Mouse (Mus musculus) lung, postnatal 0 days (tissue): Measurements from ENCODE around the gene Nedd8.

ENCODE experiments used
- CTCF ChIP-seq: IDR thresholded peaks from 2 replicates; pipeline ENCODE4 v1.5.1; 2016; ENCODE audit warnings: antibody characterized with exemption, mild to moderate bottlenecking
- EP300 ChIP-seq: IDR thresholded peaks from 2 replicates; pipeline ENCODE4 v1.6.1; 2016; ENCODE audit warnings: antibody characterized with exemption, mild to moderate bottlenecking, control low read depth

GRCm38 (mm10) chr14:55640816-55641215 is 31.1 kb downstream of the Nedd8 start:
- no peak for TF ChIP-seq CTCF
- no peak for TF ChIP-seq EP300
